Mouse (Mus musculus) E14TG2a.4 (cell line): ENCODE results near the gene Tprn.

ENCODE experiments used
- CTCF ChIP-seq: conservative IDR thresholded peaks from 2 replicates; pipeline ENCODE4 v1.5.1; 2014; ENCODE audit warnings: low read length
- NANOG ChIP-seq: IDR thresholded peaks from 2 replicates; pipeline ENCODE4 v1.6.1; 2014; ENCODE audit warnings: borderline replicate concordance, low read length, mixed read lengths
- POU5F1 ChIP-seq: IDR thresholded peaks from 2 replicates; pipeline ENCODE4 v1.6.1; 2014; ENCODE audit warnings: low read length, borderline replicate concordance

- TF ChIP-seq CTCF (no peak), POU5F1 (no peak), NANOG (no peak)
Measured at GRCm38 (mm10) chr2:25285551-25285950, 23.1 kb downstream of the Tprn start.
